Comparison of ENCODE assay signal across 16 mouse cellular contexts in the genomic region with DNA sequence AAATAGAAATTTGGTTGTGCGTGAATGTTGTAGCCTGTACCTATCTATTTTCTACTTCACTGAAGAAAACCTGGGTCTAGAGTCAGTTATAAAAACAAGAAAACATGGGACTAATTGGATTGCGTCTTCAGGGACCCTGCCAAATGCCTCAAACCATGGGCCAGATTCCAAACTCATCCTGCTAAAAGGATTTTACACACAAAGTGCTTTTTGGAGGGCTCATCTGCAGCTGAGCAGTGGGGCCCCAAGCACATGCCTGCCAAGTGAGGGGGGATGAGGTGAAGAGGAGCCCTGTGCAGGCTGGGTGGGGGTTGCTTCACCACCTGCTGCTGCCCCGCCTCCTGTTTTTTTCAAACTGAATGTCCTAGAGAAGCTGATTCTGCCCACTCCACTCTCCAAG.
DNase-seq lines count a peak whose midpoint lies in the region; ATAC-seq and TF ChIP-seq lines count a peak whose summit lies in the region.
"Had no signal": no experiment of that assay in that cellular context is flagged by ENCODE, and none has a peak within 500 bp of the region (broad histone marks: within the 10 kb centered on the region; RNA-seq: fewer than 3 reads in every experiment).

No protein-coding gene starts in this region.

- no peak for DNase-seq in forebrain, embryonic 11.5 days (ENCODE audit: low spot score)
- peak; percentile 45 for DNase-seq in limb, embryonic 14.5 days (ENCODE audit: low spot score)
- no peak for DNase-seq in limb, embryonic 10.5 days (ENCODE audit: low spot score)
- no peak for DNase-seq in ES-E14 (ENCODE audit: low read depth, low spot score)
- no peak for DNase-seq in spleen, adult 18-20 months
- no peak for DNase-seq in heart, postnatal 10 days
- DNase-seq: adrenal gland, adult 8-10 months; B cell, adult 2 months; kidney, adult 11 months; liver; lung, postnatal 36 days had no signal

- no peak overlapping the region for H3K4me2 ChIP-seq in forebrain, embryonic 12.5 days
- no peak overlapping the region for H3K4me2 ChIP-seq in forebrain, embryonic 11.5 days (ENCODE audit: low read depth, low read length, severe bottlenecking)
- H3K4me2 ChIP-seq in limb, embryonic 14.5 days (replicated peaks; ENCODE audit: low read depth, low read length, severe bottlenecking): no peak overlapping the region
- H3K4me2 ChIP-seq in hindbrain, embryonic 16.5 days (ENCODE audit: low read length): no peak overlapping the region
- H3K4me2 ChIP-seq: heart, embryonic 12.5 days had no signal

- no peaks in the 10 kb centered on the region for H3K36me3 ChIP-seq in forebrain, embryonic 12.5 days (replicated peaks)
- H3K36me3 ChIP-seq in forebrain, embryonic 11.5 days (ENCODE audit: control insufficient read depth, insufficient read depth, low read length): no peaks in the 10 kb centered on the region
- H3K36me3 ChIP-seq in limb, embryonic 14.5 days (ENCODE audit: control insufficient read depth, insufficient read depth, low read length): peaks cover 1% of the 10 kb centered on the region; the same call in 1 of the 2 replicates
- H3K36me3 ChIP-seq in limb, embryonic 10.5 days: peaks cover 15% of the 10 kb centered on the region
- H3K36me3 ChIP-seq in ES-E14 (ENCODE audit: control insufficient read depth, insufficient read depth, low read length, poor library complexity, severe bottlenecking): peaks cover 2% of the 10 kb centered on the region; the same call in 1 of the 2 replicates
- H3K36me3 ChIP-seq in hindbrain, embryonic 16.5 days (ENCODE audit: control insufficient read depth, insufficient read depth, low read length): no peaks in the 10 kb centered on the region
- H3K36me3 ChIP-seq: heart, embryonic 12.5 days had no signal

- peaks cover 20% of the 10 kb centered on the region for H3K27me3 ChIP-seq in forebrain, embryonic 12.5 days
- H3K27me3 ChIP-seq in forebrain, embryonic 11.5 days (ENCODE audit: control insufficient read depth, insufficient read depth, low read length): no peaks in the 10 kb centered on the region
- no peaks in the 10 kb centered on the region for H3K27me3 ChIP-seq in limb, embryonic 14.5 days (ENCODE audit: control insufficient read depth, insufficient read depth, low read length)
- no peaks in the 10 kb centered on the region for H3K27me3 ChIP-seq in limb, embryonic 10.5 days (ENCODE audit: low read depth, poor library complexity, severe bottlenecking)
- H3K27me3 ChIP-seq in hindbrain, embryonic 16.5 days (replicated peaks; ENCODE audit: control insufficient read depth, insufficient read depth, low read length): no peaks in the 10 kb centered on the region
- H3K27me3 ChIP-seq: heart, embryonic 12.5 days; Patski had no signal

- H3K9me3 ChIP-seq in forebrain, embryonic 12.5 days: no peaks in the 10 kb centered on the region
- H3K9me3 ChIP-seq in forebrain, embryonic 11.5 days (ENCODE audit: control insufficient read depth, low read length): no peaks in the 10 kb centered on the region
- no peaks in the 10 kb centered on the region for H3K9me3 ChIP-seq in limb, embryonic 14.5 days (ENCODE audit: control insufficient read depth, low read length)
- no peaks in the 10 kb centered on the region for H3K9me3 ChIP-seq in limb, embryonic 10.5 days (replicated peaks)
- H3K9me3 ChIP-seq in ES-E14 (ENCODE audit: control insufficient read depth, insufficient read depth, low read depth, low read length): no peaks in the 10 kb centered on the region
- no peaks in the 10 kb centered on the region for H3K9me3 ChIP-seq in hindbrain, embryonic 16.5 days (ENCODE audit: control insufficient read depth, low read length)
- H3K9me3 ChIP-seq: heart, embryonic 12.5 days had no signal

- peaks cover 17% of the 10 kb centered on the region for H3K4me1 ChIP-seq in forebrain, embryonic 12.5 days
- H3K4me1 ChIP-seq in forebrain, embryonic 11.5 days (replicated peaks; ENCODE audit: control insufficient read depth, insufficient read depth, low read length): no peaks in the 10 kb centered on the region
- H3K4me1 ChIP-seq in limb, embryonic 14.5 days (ENCODE audit: control insufficient read depth, insufficient read depth, low read length): peaks cover 5% of the 10 kb centered on the region; the same call in 1 of the 2 replicates
- peaks cover 27% of the 10 kb centered on the region for H3K4me1 ChIP-seq in limb, embryonic 10.5 days
- H3K4me1 ChIP-seq in ES-E14 (ENCODE audit: control insufficient read depth in 2 of 2, insufficient read depth in 2 of 2, low read length in 2 of 2, poor library complexity in 1 of 2): peaks cover 2 to 43% of the 10 kb centered on the region in 2 experiments; a peak in 3 of 4 replicates
- peaks cover 16% of the 10 kb centered on the region for H3K4me1 ChIP-seq in hindbrain, embryonic 16.5 days (ENCODE audit: control insufficient read depth, insufficient read depth, low read depth, low read length)

- in situ Hi-C loops in ES-E14 (cut with MboI; ENCODE audit: low sequenced_read_pairs in 2 of 2, unreplicated experiment in 2 of 2): no loop called here

- no peak for TF ChIP-seq POLR2A in limb, embryonic 14.5 days (IDR thresholded peaks at IDR 0.05; ENCODE audit: borderline replicate concordance, extremely low read depth, insufficient read depth, insufficient read length)

- WGBS in forebrain, embryonic 12.5 days: 83% methylated on average over 3 of the region's 3 CpGs
- WGBS in forebrain, embryonic 11.5 days: 89% methylated on average over 3 of the region's 3 CpGs
- WGBS in limb, embryonic 14.5 days: 72% methylated on average over 3 of the region's 3 CpGs
- WGBS in limb, embryonic 10.5 days: 95% methylated on average over 3 of the region's 3 CpGs
- 55% methylated on average over 3 of the region's 3 CpGs for WGBS in hindbrain, embryonic 16.5 days

- H3K4me3 ChIP-seq in forebrain, embryonic 12.5 days (replicated peaks): no peak overlapping the region
- H3K4me3 ChIP-seq in forebrain, embryonic 11.5 days (ENCODE audit: low read depth, low read length): no peak overlapping the region
- no peak overlapping the region for H3K4me3 ChIP-seq in limb, embryonic 14.5 days (replicated peaks; ENCODE audit: low read length)
- H3K4me3 ChIP-seq in limb, embryonic 10.5 days: no peak overlapping the region
- H3K4me3 ChIP-seq in ES-E14 (ENCODE audit: insufficient read depth in 1 of 2, low read depth in 1 of 2, low read length in 2 of 2, poor library complexity in 1 of 2, severe bottlenecking in 1 of 2): no peak overlapping the region
- H3K4me3 ChIP-seq in hindbrain, embryonic 16.5 days (ENCODE audit: low read length): no peak overlapping the region
- H3K4me3 ChIP-seq: heart, embryonic 12.5 days; myocyte had no signal

- H3K9ac ChIP-seq in forebrain, embryonic 12.5 days: no peak overlapping the region
- H3K9ac ChIP-seq in forebrain, embryonic 11.5 days (ENCODE audit: low read length): no peak overlapping the region
- H3K9ac ChIP-seq in limb, embryonic 14.5 days (ENCODE audit: low read depth, low read length, severe bottlenecking): no peak overlapping the region
- H3K9ac ChIP-seq in ES-E14 (ENCODE audit: insufficient read depth, low read depth, low read length, poor library complexity, severe bottlenecking): no peak overlapping the region
- H3K9ac ChIP-seq in hindbrain, embryonic 16.5 days (ENCODE audit: low read depth, low read length): no peak overlapping the region
- H3K9ac ChIP-seq: heart, embryonic 12.5 days had no signal

- 0 out of 2 replicates have a peak overlapping the region, but pooled peaks have one; percentile 31 for H3K27ac ChIP-seq in forebrain, embryonic 12.5 days
- no peak overlapping the region for H3K27ac ChIP-seq in forebrain, embryonic 11.5 days (ENCODE audit: low read depth, low read length)
- H3K27ac ChIP-seq in limb, embryonic 14.5 days (replicated peaks; ENCODE audit: low read depth, low read length): no peak overlapping the region
- H3K27ac ChIP-seq in limb, embryonic 10.5 days: no peak overlapping the region
- peak overlapping the region; percentile 96 for H3K27ac ChIP-seq in ES-E14 (ENCODE audit: insufficient read depth, low read depth, low read length, poor library complexity, severe bottlenecking)
- no peak overlapping the region for H3K27ac ChIP-seq in hindbrain, embryonic 16.5 days (ENCODE audit: low read depth, low read length)

- ATAC-seq in forebrain, embryonic 12.5 days (ENCODE audit: low FRiP score): no peak
- ATAC-seq in forebrain, embryonic 11.5 days (replicated peaks; ENCODE audit: low FRiP score): no peak
- ATAC-seq in limb, embryonic 14.5 days (ENCODE audit: low FRiP score, low read depth): no peak
- peak; percentile 77 for ATAC-seq in hindbrain, embryonic 16.5 days
- ATAC-seq: Patski had no signal

- intact Hi-C loops in heart, postnatal 10 days (cut with DNase I): no loop called here

TF ChIP-seq in ES-E14, 5 proteins besides CTCF, POLR2A, EP300 and RAD21:
- TF ChIP-seq MAFK (IDR thresholded peaks at IDR 0.05; ENCODE audit: insufficient read depth, low read depth, low read length) (no peak), ZNF384 (IDR thresholded peaks at IDR 0.05; ENCODE audit: low read depth, low read length) (no peak), HCFC1 (IDR thresholded peaks at IDR 0.05; ENCODE audit: borderline replicate concordance, insufficient read depth, low read length) (no peak), CHD2 (IDR thresholded peaks at IDR 0.05; ENCODE audit: low read depth, low read length) (no peak), ZC3H11A (IDR thresholded peaks at IDR 0.05; ENCODE audit: borderline replicate concordance, low read depth, low read length) (no peak)

Comparison
In these comparisons a context has a peak if more than half of its experiments do, and no peak if none do; other contexts are left out.
1. H3K27ac ChIP-seq: peak in forebrain, embryonic 12.5 days (single experiment) and ES-E14 (single experiment); none in forebrain, embryonic 11.5 days (single experiment), limb, embryonic 14.5 days (single experiment), limb, embryonic 10.5 days (single experiment) and hindbrain, embryonic 16.5 days (single experiment).